Mouse (Mus musculus) cerebellum, adult 2 months (tissue): ENCODE results near the gene Igsf8.

Source experiments
- CTCF ChIP-seq: fragments of 200-500 bp; IDR thresholded peaks from 2 replicates; pipeline ENCODE4 v1.5.1; 2011; ENCODE audit warnings: low read depth, mild to moderate bottlenecking, control low read depth, low read length, moderate library complexity, borderline replicate concordance; ENCODE audit not compliant: insufficient read depth
- POLR2A ChIP-seq: fragments of 200-500 bp; IDR thresholded peaks from 2 replicates; pipeline ENCODE4 v1.6.1; 2011; ENCODE audit warnings: low read length, control low read depth, borderline replicate concordance; ENCODE audit not compliant: insufficient read depth

- TF ChIP-seq POLR2A (no peak), CTCF (peak; percentile 37)
Observed at GRCm38 (mm10) chr1:172326684-172327083, 65.2 kb downstream of the Igsf8 start.
